Mouse (Mus musculus) midbrain, embryonic 13.5 days (tissue): ENCODE measurements around the gene Aunip. TPM values are rescaled to one million over a fixed set of nuclear protein-coding genes. Genes with fewer than 3 reads are reported as not detected.

ENCODE experiments used
- ATAC-seq: fragments of 200-750 bp; cut with Nextera tagmentation; 2 replicates; pipeline ENCODE4 v1.8.0; 2017; ENCODE audit warnings: mild to moderate bottlenecking, moderate TSS enrichment, moderate library complexity
- H3K27ac ChIP-seq: fragments of 300-500 bp; sonication (generic); 2 replicates; pipeline ENCODE4 v1.5.1; 2015; ENCODE audit warnings: inconsistent platforms, mild to moderate bottlenecking, moderate library complexity
- H3K27me3 ChIP-seq: fragments of 300-500 bp; sonication (generic); 2 replicates; pipeline ENCODE4 v1.6.1; 2015; ENCODE audit warnings: mild to moderate bottlenecking, inconsistent platforms
- H3K36me3 ChIP-seq: fragments of 300-500 bp; sonication (generic); 2 replicates; pipeline ENCODE4 v1.6.1; 2015; ENCODE audit warnings: mild to moderate bottlenecking, inconsistent platforms
- H3K4me1 ChIP-seq: fragments of 300-500 bp; sonication (generic); replicated peaks from 2 replicates; pipeline ENCODE4 v1.6.1; 2015; ENCODE audit warnings: inconsistent platforms
- H3K4me2 ChIP-seq: fragments of 300-500 bp; sonication (generic); replicated peaks from 2 replicates; pipeline ENCODE4 v1.6.1; 2015; ENCODE audit warnings: moderate library complexity, mild to moderate bottlenecking, inconsistent platforms
- H3K4me3 ChIP-seq: fragments of 300-500 bp; sonication (generic); replicated peaks from 2 replicates; pipeline ENCODE4 v1.5.1; 2015; ENCODE audit warnings: mild to moderate bottlenecking, inconsistent platforms
- H3K9ac ChIP-seq: fragments of 300-500 bp; sonication (generic); replicated peaks from 2 replicates; pipeline ENCODE4 v1.6.1; 2015; ENCODE audit warnings: mild to moderate bottlenecking, inconsistent platforms
- H3K9me3 ChIP-seq: fragments of 300-500 bp; sonication (generic); 2 replicates; pipeline ENCODE4 v1.6.1; 2016; ENCODE audit warnings: mild to moderate bottlenecking, inconsistent platforms
- WGBS: fragments of 180-500 bp; shearing (Covaris S2); methylation state at CpG from one replicate; pipeline ENCODE4 v1.1.7; 2015; 5-methylcytosine and 5-hydroxymethylcytosine counted together
- polyA plus RNA-seq: library from polyadenylated mRNA; unstranded; fragments of >200 nt; fragmentation: Nextera tagmentation; extraction: Ambion mirVana; gene quantifications from 2 replicates; pipeline ENCODE4 v1.2.1, GENCODE M21; 2015

The Aunip gene
- polyA plus RNA-seq, 1 experiment from 2014 or later: 3.9 TPM

DNA sequence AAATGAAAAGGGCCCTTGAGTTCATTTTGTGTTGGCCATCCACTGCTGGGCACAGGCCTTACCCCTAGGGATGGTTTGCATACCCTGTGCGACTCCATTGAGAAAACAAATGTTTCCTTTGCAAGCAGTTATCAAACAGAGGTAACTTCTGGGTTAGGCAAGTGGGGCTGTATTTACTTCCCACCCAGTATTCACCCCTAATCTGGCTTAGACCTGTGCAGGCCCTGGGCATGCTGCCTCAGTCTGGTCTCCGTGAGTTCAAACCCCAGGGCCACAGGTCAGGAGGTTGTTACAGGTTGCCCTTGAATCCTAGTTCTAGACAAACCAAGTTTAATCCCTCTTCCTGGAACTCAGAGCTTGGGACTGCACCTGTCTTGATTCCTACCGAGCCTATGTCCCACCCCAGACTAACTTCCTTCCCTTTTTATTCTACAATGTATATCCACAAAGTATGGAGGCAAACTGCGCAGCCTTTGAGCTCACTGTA, 5.5 kb upstream of the Aunip start:
- Histone ChIP-seq H3K9ac (no peak overlapping the region), H3K27me3 (no peaks in the 10 kb centered on the region), H3K4me1 (no peaks in the 10 kb centered on the region), H3K4me3 (no peak overlapping the region), H3K9me3 (no peaks in the 10 kb centered on the region), H3K36me3 (peaks cover 12% of the 10 kb centered on the region), H3K4me2 (no peak overlapping the region), H3K27ac (no peak overlapping the region)
- no peak for ATAC-seq
- 91% methylated on average over 4 of the region's 4 CpGs for WGBS

DNA sequence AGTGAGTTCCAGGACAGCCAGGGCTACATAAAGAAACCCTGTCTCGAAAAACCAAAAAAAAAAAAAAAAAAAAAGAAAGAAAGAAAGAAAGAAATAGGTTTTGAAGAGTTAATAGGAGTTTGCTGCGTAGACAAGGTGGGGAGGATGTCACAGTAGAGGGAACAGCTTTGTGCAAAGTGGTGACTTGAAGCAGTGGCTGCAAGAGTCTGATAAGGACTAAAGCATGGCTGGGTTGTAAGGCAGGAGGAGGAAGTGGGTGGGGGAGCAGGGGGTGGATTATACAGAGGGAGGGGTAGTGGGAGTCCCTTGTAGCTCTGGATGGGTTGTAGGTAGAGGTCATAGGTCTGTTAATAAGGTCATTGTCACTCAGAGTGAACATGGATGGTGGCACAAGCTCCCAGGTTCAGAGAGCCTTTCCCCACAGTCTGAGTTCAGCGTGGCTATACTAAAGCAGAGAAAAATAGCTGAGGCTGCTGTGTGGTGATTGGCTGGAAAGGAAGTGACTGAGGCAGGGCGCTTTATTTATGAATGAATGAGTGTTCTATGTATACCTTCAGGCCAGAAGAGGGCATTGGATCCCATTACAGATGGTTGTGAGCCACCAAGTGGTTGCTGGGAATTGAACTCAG, 4.7 kb upstream of the Aunip start:
- Histone ChIP-seq H3K27me3 (no peaks in the 10 kb centered on the region), H3K36me3 (peaks cover 12% of the 10 kb centered on the region), H3K4me1 (peaks cover 2% of the 10 kb centered on the region), H3K4me2 (no peak overlapping the region), H3K4me3 (no peak overlapping the region), H3K9ac (no peak overlapping the region), H3K9me3 (no peaks in the 10 kb centered on the region), H3K27ac (no peak overlapping the region)
- 82% methylated on average over 3 of the region's 4 CpGs for WGBS
- ATAC-seq: no peak

DNA sequence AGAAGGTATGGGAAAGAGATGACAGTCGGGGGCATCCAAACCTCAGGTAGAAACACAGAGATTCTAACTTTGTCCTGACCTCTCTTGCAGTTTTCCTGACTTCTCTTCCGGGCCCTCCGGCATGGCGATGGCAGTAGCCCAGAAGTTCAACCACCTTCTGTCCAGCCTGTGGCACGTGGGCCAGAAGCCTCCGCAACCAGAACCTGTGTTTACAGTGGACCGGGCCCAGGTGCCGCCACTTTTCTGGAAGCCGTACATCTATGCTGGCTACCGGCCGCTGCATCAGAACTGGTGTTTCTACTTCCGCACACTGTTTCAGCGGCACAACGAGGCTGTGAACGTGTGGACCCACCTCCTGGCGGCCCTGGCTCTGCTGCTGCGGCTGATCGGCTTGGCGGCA, 4.1 kb upstream of the Aunip start:
- no peaks in the 10 kb centered on the region for H3K27me3 ChIP-seq
- H3K4me1 ChIP-seq: peaks cover 9% of the 10 kb centered on the region
- H3K27ac ChIP-seq: no peak overlapping the region
- no peak overlapping the region for H3K4me2 ChIP-seq
- ATAC-seq: no peak
- no peak overlapping the region for H3K4me3 ChIP-seq
- H3K36me3 ChIP-seq: peaks cover 12% of the 10 kb centered on the region
- WGBS: 87% methylated on average over 19 of the region's 19 CpGs
- H3K9ac ChIP-seq: no peak overlapping the region
- no peaks in the 10 kb centered on the region for H3K9me3 ChIP-seq

DNA sequence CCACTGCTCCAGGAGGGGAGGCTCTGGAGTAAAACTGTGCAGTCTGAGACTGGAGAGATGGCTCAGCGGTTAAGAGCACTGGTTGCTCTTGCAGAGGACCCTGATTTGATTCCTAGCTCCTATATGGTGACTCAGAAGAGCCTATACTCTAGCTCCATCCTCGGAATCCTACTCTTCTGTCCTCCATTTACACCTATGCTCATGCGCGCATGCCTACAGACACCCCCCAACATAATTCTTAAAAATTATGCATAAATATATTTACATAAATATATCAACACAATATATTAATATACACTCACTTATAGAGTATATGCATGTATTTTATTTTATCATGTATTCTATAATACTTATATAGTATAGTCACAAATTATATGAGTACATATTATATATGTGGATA, 403 bp upstream of the Aunip start:
- Histone ChIP-seq H3K27me3 (no peaks in the 10 kb centered on the region), H3K36me3 (peaks cover 12% of the 10 kb centered on the region), H3K9me3 (no peaks in the 10 kb centered on the region), H3K9ac (no peak overlapping the region), H3K27ac (no peak overlapping the region), H3K4me1 (peaks cover 16% of the 10 kb centered on the region), H3K4me2 (peak overlapping the region; percentile 83), H3K4me3 (peak overlapping the region; percentile 51; the same call in 1 of the 2 replicates)
- 77% methylated on average over 4 of the region's 4 CpGs for WGBS
- peak; percentile 35 for ATAC-seq

DNA sequence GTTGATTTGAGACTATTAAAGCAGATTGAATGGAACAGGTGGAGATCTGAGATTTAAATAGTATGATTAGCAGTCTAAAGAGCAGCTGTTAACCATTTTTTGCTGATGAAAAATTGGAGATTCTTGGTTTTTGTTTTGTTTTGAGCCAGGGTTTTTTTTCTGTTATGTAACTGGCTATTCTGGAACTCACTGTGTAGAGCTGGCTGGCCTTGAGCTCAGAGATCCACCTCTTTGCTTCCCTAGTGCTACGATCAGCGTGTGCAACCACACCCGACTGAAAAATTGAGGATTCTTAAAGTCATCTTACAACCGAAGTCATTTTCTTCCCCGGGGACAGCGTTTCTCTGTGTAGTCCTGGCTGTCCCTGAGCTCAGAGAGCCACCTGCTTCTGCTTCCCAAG, 931 bp downstream of the Aunip start:
- Histone ChIP-seq H3K4me3 (peak overlapping the region; percentile 51), H3K36me3 (peaks cover 10% of the 10 kb centered on the region), H3K4me2 (peak overlapping the region; percentile 83), H3K4me1 (peaks cover 16% of the 10 kb centered on the region), H3K27ac (no peak overlapping the region), H3K27me3 (no peaks in the 10 kb centered on the region), H3K9ac (no peak overlapping the region), H3K9me3 (no peaks in the 10 kb centered on the region)
- no peak for ATAC-seq
- WGBS: 77% methylated on average over 6 of the region's 6 CpGs

DNA sequence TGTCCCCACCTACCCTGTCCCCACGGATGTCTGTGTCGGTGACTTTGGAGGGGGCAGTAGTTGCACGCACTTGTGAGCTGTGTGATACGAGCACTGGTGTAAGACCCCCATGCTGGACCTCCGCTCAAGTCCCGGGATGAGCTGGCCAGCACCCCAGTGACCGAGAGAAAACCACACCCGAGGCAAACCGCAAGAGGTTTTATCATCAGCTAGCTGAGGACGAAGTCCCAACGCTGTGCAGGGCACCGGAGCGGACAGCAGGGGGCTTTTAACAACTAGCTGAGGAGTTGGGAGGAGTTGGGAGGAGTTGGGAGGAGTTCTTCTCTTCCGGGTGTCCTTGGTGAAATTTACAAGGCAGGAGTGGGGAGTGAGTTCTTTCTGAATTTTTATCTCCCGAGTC, 2.0 kb downstream of the Aunip start:
- 28% methylated on average over 15 of the region's 15 CpGs for WGBS
- Histone ChIP-seq H3K9me3 (no peaks in the 10 kb centered on the region), H3K27ac (no peak overlapping the region), H3K9ac (no peak overlapping the region), H3K4me1 (peaks cover 16% of the 10 kb centered on the region), H3K4me2 (0 out of 2 replicates have a peak overlapping the region, but pooled peaks have one; percentile 16), H3K36me3 (peaks cover 3% of the 10 kb centered on the region; the same call in 1 of the 2 replicates), H3K4me3 (0 out of 2 replicates have a peak overlapping the region, but pooled peaks have one; percentile 1), H3K27me3 (no peaks in the 10 kb centered on the region)
- ATAC-seq: no peak

DNA sequence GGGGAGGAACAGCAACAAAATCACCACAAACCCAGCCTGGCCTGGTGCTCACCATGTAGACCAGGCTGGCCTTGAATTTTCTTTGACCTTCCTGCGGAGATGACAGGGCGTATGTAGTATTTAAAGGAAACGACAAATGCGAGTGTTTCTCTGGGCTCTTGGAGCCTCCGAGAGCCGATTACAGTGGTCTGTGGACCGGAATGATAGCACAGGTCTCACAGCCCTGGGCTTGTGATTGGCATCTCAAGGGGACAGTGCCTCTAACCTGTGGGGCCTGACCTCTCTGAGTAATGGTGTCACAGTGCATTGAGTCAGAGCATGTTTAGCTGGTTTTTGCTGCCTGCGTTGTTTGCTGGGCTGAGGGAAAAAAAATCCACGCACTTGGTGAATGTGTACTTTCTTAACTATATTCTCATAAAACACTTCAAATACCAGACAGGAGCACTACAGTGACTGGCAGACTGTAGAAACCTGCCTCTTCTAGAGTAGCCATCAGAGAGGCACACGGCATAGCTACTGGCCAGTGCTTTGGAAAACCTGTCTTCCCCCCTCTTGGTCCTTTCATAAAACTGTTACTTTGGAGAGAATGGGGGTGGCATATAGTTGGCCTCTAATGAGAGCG, 3.6 kb downstream of the Aunip start:
- H3K36me3 ChIP-seq: no peaks in the 10 kb centered on the region
- no peak overlapping the region for H3K4me2 ChIP-seq
- peaks cover 16% of the 10 kb centered on the region for H3K4me1 ChIP-seq
- no peaks in the 10 kb centered on the region for H3K9me3 ChIP-seq
- H3K9ac ChIP-seq: no peak overlapping the region; the same call in 1 of the 2 replicates
- 94% methylated on average over 11 of the region's 11 CpGs for WGBS
- ATAC-seq: no peak
- H3K4me3 ChIP-seq: no peak overlapping the region
- no peaks in the 10 kb centered on the region for H3K27me3 ChIP-seq
- H3K27ac ChIP-seq: no peak overlapping the region

DNA sequence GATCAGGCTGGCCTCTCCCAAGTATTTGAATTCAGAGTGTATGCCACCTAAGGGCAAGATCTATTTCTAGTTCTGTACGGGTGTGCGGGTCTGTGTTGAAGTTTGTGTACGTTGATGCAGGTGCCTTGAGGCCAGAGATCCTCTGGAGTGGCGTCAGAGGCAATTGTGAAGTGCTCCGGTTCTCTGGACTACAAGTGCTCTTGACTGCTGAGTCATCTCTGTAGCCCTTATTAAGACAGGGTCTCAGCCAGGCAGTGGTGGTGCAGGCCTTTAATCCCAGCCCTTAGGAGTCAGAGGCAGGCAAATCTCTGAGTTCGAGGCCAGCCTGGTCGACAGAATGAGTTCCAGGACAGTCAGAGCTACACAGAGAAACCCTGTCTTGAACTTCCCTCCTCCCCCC, 4.8 kb downstream of the Aunip start:
- no peak for ATAC-seq
- Histone ChIP-seq H3K36me3 (no peaks in the 10 kb centered on the region), H3K9me3 (no peaks in the 10 kb centered on the region), H3K27ac (no peak overlapping the region), H3K4me3 (no peak overlapping the region), H3K4me1 (peaks cover 16% of the 10 kb centered on the region), H3K9ac (no peak overlapping the region), H3K27me3 (no peaks in the 10 kb centered on the region), H3K4me2 (no peak overlapping the region)
- WGBS: 82% methylated on average over 7 of the region's 7 CpGs

DNA sequence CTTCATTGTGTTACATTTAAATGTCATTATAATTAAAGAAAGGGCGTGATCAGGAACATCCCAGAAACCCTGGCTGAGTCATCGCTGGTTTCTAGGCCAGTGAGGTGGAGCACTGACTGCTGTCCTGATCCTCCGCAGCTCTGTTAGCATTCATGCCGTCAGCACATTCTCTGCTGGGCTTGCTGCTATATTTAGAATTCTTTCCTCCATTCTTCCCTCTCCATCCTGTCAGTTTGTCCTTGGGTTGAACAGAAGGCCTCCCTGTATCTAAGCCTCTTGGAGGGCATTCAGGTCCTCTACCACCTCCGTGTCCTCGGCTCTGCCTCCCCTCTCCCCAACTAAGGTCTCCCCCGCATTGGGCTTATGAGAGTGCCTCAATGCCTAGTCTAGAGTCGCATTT, 6.2 kb downstream of the Aunip start:
- Histone ChIP-seq H3K9ac (no peak overlapping the region), H3K27ac (no peak overlapping the region), H3K4me1 (peaks cover 5% of the 10 kb centered on the region), H3K36me3 (0 out of 2 replicates have a peak, but pooled peaks cover 6% of the 10 kb centered on the region), H3K4me2 (no peak overlapping the region), H3K9me3 (no peaks in the 10 kb centered on the region), H3K4me3 (no peak overlapping the region), H3K27me3 (no peaks in the 10 kb centered on the region)
- WGBS: 87% methylated on average over 8 of the region's 8 CpGs
- ATAC-seq: no peak

DNA sequence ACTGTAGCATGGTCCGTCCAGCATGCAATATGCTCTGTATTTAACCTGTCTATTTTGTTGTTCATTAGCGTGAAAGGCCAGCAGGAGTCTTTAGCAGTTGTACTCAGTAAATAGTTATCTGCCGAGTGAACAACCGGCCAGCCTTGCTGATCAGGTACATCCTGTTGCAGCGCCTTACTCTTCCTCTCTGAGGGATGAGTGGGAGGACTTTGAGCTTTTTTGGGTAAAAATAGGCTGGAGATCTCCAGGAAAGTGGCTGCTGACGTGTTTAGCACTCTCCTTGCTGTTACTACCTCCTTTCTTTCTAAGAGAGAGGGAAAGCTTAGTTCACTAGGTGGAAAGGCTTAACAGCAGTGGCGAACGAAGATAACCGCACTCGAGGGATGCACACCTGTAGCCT, 6.9 kb downstream of the Aunip start:
- no peak overlapping the region for H3K4me2 ChIP-seq
- no peak overlapping the region for H3K9ac ChIP-seq
- H3K4me3 ChIP-seq: no peak overlapping the region
- peaks cover 1% of the 10 kb centered on the region for H3K4me1 ChIP-seq
- no peaks in the 10 kb centered on the region for H3K27me3 ChIP-seq
- WGBS: 90% methylated on average over 10 of the region's 10 CpGs
- no peaks in the 10 kb centered on the region for H3K9me3 ChIP-seq
- H3K36me3 ChIP-seq: 0 out of 2 replicates have a peak, but pooled peaks cover 6% of the 10 kb centered on the region
- ATAC-seq: no peak
- H3K27ac ChIP-seq: no peak overlapping the region

DNA sequence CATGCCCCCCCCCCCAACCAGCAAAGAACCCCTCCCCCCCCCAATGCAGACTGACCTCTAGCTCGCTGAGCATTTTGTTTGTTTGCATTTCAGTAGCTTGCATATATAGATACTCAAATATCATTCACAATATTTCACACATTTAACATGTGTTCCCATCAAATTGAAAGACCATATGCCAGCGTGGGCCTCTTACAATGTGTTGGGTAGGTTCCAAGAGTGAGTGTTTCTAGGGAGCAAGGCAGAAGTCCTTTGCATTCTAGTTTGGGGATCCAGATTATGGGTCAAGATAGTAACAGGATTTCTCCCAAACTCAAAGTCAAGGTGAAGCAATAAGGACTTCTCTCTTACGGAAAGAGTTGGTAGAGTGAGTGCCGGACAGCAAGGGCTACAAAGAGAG, 7.7 kb downstream of the Aunip start:
- 0 out of 2 replicates have a peak, but pooled peaks cover 12% of the 10 kb centered on the region for H3K36me3 ChIP-seq
- H3K4me3 ChIP-seq: no peak overlapping the region
- ATAC-seq: no peak
- no peak overlapping the region for H3K4me2 ChIP-seq
- H3K4me1 ChIP-seq: no peaks in the 10 kb centered on the region
- H3K27me3 ChIP-seq: no peaks in the 10 kb centered on the region
- no peak overlapping the region for H3K9ac ChIP-seq
- H3K27ac ChIP-seq: no peak overlapping the region
- H3K9me3 ChIP-seq: no peaks in the 10 kb centered on the region
- WGBS: 94% methylated on average over 4 of the region's 4 CpGs

DNA sequence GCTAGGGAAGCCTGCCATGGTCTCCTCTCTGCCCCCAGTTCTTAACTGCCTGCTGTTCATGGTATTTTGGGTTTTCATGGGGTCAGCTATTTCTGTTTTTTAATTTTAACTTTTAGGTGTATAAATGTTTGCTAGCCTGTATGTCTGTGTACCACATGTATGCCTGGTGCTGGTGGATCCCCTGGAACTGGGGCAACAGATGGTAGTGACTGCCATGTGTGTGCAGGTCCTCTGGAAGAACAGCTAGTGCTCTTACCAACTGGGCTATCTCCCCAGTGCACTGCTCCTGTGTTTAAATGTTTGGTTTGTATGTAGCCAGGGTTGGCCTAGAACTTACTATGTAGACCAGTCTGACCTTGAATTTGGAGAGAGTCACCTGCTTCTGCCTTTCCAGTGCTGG, 8.5 kb downstream of the Aunip start:
- no peak for ATAC-seq
- H3K27ac ChIP-seq: no peak overlapping the region
- H3K4me1 ChIP-seq: no peaks in the 10 kb centered on the region
- peaks cover 19% of the 10 kb centered on the region for H3K36me3 ChIP-seq
- no peak overlapping the region for H3K4me3 ChIP-seq
- no peak overlapping the region for H3K4me2 ChIP-seq
- no peaks in the 10 kb centered on the region for H3K27me3 ChIP-seq
- H3K9ac ChIP-seq: no peak overlapping the region
- H3K9me3 ChIP-seq: no peaks in the 10 kb centered on the region
